Mouse (Mus musculus): ENCODE results near the gene Lrriq1. TPM values are rescaled to one million over a fixed set of nuclear protein-coding genes. Genes with fewer than 3 reads are reported as not detected.

Gene Lrriq1
- 2.1 and 2.7 TPM in 2 replicates for polyA plus RNA-seq (2012; rRNA removed)

DNA sequence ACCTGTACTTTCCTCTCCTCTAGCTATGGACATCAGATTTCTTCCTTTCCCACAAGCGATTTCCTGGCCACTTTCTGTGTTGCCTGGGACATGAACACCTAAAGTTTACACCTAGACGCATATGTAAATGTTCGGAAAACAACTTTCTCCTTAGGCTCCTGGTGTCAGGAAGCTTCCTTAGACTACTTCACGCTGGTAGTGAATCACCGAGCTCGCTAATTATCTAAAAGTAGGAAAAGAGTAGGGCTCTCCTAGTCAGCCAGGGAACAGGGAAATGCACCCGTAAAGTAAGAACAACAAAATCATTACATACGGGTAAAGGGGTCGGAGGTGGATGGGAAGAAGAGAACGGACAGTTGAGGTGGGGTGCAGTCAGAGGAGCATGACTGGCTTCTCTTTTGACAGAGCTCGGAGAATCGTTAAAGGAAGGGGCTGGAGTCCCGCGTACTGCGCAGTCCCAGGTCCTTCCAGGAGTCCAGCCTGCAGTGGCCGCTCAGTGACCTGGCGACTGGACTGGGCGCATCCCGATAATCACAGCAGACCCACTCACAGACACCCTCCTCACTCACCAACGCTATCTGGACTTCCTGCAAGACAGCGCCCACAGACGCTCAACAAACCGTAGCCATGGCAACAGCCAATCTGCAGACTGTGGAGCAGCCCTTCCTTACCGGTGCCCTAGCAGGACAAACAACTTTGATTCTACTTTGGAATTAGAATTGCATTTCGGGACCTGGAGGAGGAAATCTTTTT, at the start of gene Lrriq1:
TSS of gene Lrriq1 (minus strand) at position 616 of the 753 bp plus-strand sequence.
- peak; percentile 97 for DNase-seq (ENCODE audit: low read depth)
- TF ChIP-seq CTCF (IDR thresholded peaks at IDR 0.05; ENCODE audit: borderline replicate concordance, extremely low read depth, insufficient read depth, insufficient read length) (no peak), POLR2A (IDR thresholded peaks at IDR 0.05; ENCODE audit: borderline replicate concordance, extremely low read depth, insufficient read depth, insufficient read length, poor library complexity, severe bottlenecking) (no peak)

- TF ChIP-seq POLR2A (IDR thresholded peaks at IDR 0.05; ENCODE audit: borderline replicate concordance, extremely low read depth, insufficient read depth, insufficient read length, poor library complexity, severe bottlenecking) (no peak), CTCF (IDR thresholded peaks at IDR 0.05; ENCODE audit: borderline replicate concordance, extremely low read depth, insufficient read depth, insufficient read length) (no peak)
- DNase-seq (ENCODE audit: low read depth), result peak; percentile 89
Measured at GRCm38 (mm10) chr10:103253842-103254803, 18.0 kb upstream of the Lrriq1 start.

- TF ChIP-seq POLR2A (IDR thresholded peaks at IDR 0.05; ENCODE audit: borderline replicate concordance, extremely low read depth, insufficient read depth, insufficient read length, poor library complexity, severe bottlenecking), result no peak
- TF ChIP-seq CTCF (IDR thresholded peaks at IDR 0.05; ENCODE audit: borderline replicate concordance, extremely low read depth, insufficient read depth, insufficient read length), result no peak
- DNase-seq (ENCODE audit: low read depth), result no peak
Measured at GRCm38 (mm10) chr10:103236460-103236772, 294 bp upstream of the Lrriq1 start.

DNA sequence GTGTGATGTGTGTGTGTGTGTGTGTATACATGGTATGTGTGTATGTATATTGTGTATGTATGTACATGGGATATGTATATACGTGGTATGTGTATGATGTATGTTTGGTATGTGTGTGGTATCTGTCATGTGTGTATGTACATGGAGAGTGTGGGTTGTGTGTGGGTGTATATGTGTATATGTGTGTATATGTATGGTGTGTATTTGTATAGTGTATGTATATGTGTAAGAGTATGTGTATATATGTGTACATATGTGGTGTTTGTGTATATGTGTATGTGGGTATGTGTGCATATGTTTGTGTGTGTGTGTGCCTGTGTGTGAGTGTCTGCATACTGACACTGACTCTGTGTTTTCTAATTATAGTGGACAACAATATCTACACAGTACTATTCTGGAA, 9.5 kb downstream of the Lrriq1 start:
- no peak for DNase-seq (ENCODE audit: low read depth)
- TF ChIP-seq POLR2A (IDR thresholded peaks at IDR 0.05; ENCODE audit: borderline replicate concordance, extremely low read depth, insufficient read depth, insufficient read length, poor library complexity, severe bottlenecking), result no peak
- no peak for TF ChIP-seq CTCF (IDR thresholded peaks at IDR 0.05; ENCODE audit: borderline replicate concordance, extremely low read depth, insufficient read depth, insufficient read length)

DNA sequence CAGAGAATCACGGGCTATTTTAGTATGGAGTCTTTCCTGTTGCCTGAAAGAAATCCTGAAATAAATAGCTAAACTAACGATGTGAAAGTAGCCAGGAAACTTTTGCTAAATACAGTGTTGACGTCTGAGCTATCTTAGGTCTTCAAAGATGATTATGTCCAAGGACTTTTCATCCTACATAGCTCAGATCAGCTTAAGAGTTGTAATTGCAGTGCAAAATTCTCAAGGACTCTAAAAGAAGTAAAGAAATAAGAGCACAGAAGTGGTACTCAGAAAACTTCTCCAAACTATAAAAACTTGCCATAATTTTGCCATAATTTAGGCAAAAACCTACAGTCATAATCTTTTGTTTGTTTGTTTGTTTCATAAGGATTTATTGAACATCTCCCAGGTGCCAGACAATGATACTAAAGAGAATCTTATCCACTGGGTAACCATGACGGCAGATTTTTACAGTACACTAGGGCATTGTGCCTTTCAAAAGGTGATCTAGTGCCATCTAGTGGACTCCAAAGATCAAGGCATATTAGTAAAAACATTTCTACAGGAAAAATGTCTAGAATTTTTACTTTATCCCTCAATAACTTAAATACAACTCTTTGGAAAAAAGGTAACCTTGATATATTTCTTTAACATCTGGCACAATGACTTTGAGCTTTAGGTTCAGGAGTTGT, 41.3 kb downstream of the Lrriq1 start:
- TF ChIP-seq CTCF (IDR thresholded peaks at IDR 0.05; ENCODE audit: borderline replicate concordance, extremely low read depth, insufficient read depth, insufficient read length) (peak; percentile 49; the same call in 1 of the 2 replicates), POLR2A (IDR thresholded peaks at IDR 0.05; ENCODE audit: borderline replicate concordance, extremely low read depth, insufficient read depth, insufficient read length, poor library complexity, severe bottlenecking) (no peak)
- DNase-seq (ENCODE audit: low read depth), result peak; percentile 75

DNA sequence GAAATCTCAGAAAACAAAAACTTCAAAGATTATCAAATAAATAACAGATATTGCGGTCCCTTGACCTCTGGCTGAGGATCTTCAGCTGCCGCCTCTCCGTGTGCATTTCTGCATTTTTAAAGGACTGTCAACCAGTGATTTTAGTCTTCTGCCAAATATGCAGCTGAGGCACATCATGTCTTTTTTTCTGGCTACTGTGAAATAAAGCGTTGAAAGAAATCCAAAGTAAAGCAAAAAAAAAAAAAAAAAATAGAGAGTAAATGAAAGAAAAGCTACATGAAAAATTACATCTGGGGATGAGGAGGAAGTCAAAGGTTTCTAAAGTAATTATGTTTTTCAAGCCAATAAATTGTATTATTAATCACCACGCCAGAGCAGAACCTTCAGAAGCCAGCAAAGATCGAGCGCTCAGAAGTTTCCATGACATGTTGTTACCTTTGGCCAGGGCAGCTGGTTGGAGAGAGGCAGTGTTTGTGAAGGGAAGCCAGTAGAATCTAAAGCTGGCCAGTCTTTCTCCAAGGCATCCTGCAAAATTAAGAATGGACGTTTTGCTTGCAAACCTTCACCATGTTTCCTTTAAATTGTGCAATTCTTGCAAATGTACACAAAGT, 90.2 kb downstream of the Lrriq1 start:
- TF ChIP-seq CTCF (IDR thresholded peaks at IDR 0.05; ENCODE audit: borderline replicate concordance, extremely low read depth, insufficient read depth, insufficient read length), result no peak
- no peak for TF ChIP-seq POLR2A (IDR thresholded peaks at IDR 0.05; ENCODE audit: borderline replicate concordance, extremely low read depth, insufficient read depth, insufficient read length, poor library complexity, severe bottlenecking)
- DNase-seq (ENCODE audit: low read depth), result no peak

DNA sequence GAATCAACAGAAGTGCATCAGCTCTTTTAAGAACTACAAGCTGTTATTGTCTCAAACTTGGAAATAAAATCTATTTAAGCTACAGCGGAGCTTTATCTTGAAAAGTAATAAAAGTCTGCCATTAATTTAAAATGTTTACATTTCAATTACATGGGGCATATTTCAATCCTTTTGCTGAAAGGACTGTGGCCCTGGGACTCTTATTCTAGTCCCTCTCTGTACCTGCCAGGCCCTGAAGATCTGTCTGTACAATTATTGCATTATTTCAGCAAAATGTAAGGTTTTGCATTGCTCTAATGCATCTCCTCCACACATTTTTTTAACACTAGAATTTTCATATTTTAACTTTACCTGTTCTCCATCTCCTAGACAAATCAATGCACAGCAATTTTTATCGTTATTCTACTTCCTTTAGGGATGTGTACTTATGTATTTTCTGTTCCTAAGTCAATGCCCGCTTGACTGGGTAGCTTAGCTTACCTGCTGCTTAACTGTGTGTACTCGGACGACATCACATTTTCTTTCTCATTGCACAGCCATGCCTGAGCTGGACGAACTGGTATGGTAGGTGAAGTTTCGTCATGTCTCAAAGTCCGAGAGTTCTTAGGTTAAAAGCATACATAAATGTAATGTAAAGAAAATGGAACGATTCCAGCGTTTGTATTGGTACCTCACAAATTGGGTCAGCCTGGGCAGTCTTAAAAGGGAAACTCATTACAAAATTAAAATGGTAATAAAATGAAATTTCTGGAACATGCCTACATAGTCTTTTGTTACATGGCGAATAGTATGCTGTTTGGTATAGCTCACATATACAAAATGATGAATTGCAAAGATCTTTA, 91.0 kb downstream of the Lrriq1 start:
- no peak for DNase-seq (ENCODE audit: low read depth)
- no peak for TF ChIP-seq POLR2A (IDR thresholded peaks at IDR 0.05; ENCODE audit: borderline replicate concordance, extremely low read depth, insufficient read depth, insufficient read length, poor library complexity, severe bottlenecking)
- no peak for TF ChIP-seq CTCF (IDR thresholded peaks at IDR 0.05; ENCODE audit: borderline replicate concordance, extremely low read depth, insufficient read depth, insufficient read length)

GRCm38 (mm10) chr10:103142526-103142925, 93.6 kb downstream of the Lrriq1 start:
- no peak for TF ChIP-seq POLR2A (IDR thresholded peaks at IDR 0.05; ENCODE audit: borderline replicate concordance, extremely low read depth, insufficient read depth, insufficient read length, poor library complexity, severe bottlenecking)
- TF ChIP-seq CTCF (IDR thresholded peaks at IDR 0.05; ENCODE audit: borderline replicate concordance, extremely low read depth, insufficient read depth, insufficient read length), result no peak
- DNase-seq (ENCODE audit: low read depth), result peak; percentile 9

DNA sequence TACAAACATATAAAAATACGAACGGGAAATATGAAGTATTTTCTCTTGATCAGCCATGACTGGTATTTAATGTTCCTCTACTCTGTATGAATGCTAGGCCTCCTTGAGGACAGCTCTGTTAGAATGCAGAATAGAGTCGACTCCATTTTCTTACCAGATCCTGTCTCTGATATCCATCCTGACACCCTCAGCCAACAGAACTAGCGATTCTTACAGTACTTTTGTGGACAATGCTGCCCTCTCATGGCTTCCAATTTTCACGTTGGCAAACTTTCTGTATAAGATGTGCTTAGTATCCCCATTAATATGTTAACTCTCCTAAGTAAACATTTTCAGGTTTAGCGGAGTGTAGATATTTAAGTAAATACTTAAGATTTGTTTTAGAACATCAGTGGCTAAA, 94.6 kb downstream of the Lrriq1 start:
- DNase-seq (ENCODE audit: low read depth), result peak; percentile 65
- TF ChIP-seq CTCF (IDR thresholded peaks at IDR 0.05; ENCODE audit: borderline replicate concordance, extremely low read depth, insufficient read depth, insufficient read length), result peak; percentile 33; the same call in 1 of the 2 replicates
- TF ChIP-seq POLR2A (IDR thresholded peaks at IDR 0.05; ENCODE audit: borderline replicate concordance, extremely low read depth, insufficient read depth, insufficient read length, poor library complexity, severe bottlenecking), result no peak

GRCm38 (mm10) chr10:103140609-103141008, 95.5 kb downstream of the Lrriq1 start:
- TF ChIP-seq CTCF (IDR thresholded peaks at IDR 0.05; ENCODE audit: borderline replicate concordance, extremely low read depth, insufficient read depth, insufficient read length), result no peak
- no peak for TF ChIP-seq POLR2A (IDR thresholded peaks at IDR 0.05; ENCODE audit: borderline replicate concordance, extremely low read depth, insufficient read depth, insufficient read length, poor library complexity, severe bottlenecking)
- DNase-seq (ENCODE audit: low read depth), result no peak
